Mouse (Mus musculus): Measurements from ENCODE around the gene Dexi.

Dexi gene

GRCm38 (mm10) chr16:10542698-10543365 is at the start of gene Dexi:
Dexi (minus strand) TSS chr16:10543054.
- in situ Hi-C loops (cut with MboI, MseI) = no loop called here

- in situ Hi-C loops (cut with MboI, MseI) = no loop called here
These were observed 43.7 kb upstream of the Dexi start for GRCm38 (mm10) chr16:10586546-10586945.

GRCm38 (mm10) chr16:10585165-10585564 is 42.3 kb upstream of the Dexi start:
- in situ Hi-C loops (cut with MboI, MseI) = no loop called here

GRCm38 (mm10) chr16:10581234-10581898 is 38.5 kb upstream of the Dexi start:
- in situ Hi-C loops (cut with MboI, MseI) = no loop called here

GRCm38 (mm10) chr16:10578376-10578775 is 35.5 kb upstream of the Dexi start:
- in situ Hi-C loops (cut with MboI, MseI) = loop anchor here (10.0 kb wide), 1 partner anchor 66 kb away; no protein-coding TSS in a partner anchor

- in situ Hi-C loops (cut with MboI, MseI) = loop anchor here (10.0 kb wide), 1 partner anchor 67 kb away; no protein-coding TSS in a partner anchor
These were observed 34.7 kb upstream of the Dexi start for GRCm38 (mm10) chr16:10577548-10577947.

GRCm38 (mm10) chr16:10575915-10576314 is 33.1 kb upstream of the Dexi start:
- in situ Hi-C loops (cut with MboI, MseI) = loop anchor here (10.0 kb wide), 1 partner anchor 69 kb away; no protein-coding TSS in a partner anchor

- in situ Hi-C loops (cut with MboI, MseI) = loop anchor here (5.0 to 10.0 kb wide), 2 partner anchors 70 to 462 kb away; no protein-coding TSS in a partner anchor
These were observed 32.1 kb upstream of the Dexi start for GRCm38 (mm10) chr16:10574936-10575335.

GRCm38 (mm10) chr16:10571820-10572219 is 29.0 kb upstream of the Dexi start:
- in situ Hi-C loops (cut with MboI, MseI) = loop anchor here (5.0 to 10.0 kb wide), 2 partner anchors 73 to 465 kb away; no protein-coding TSS in a partner anchor

- in situ Hi-C loops (cut with MboI, MseI) = loop anchor here (5.0 to 10.0 kb wide), 2 partner anchors 74 to 467 kb away; no protein-coding TSS in a partner anchor
These were observed 27.9 kb upstream of the Dexi start for GRCm38 (mm10) chr16:10570708-10571107.

GRCm38 (mm10) chr16:10569809-10570395 is 27.0 kb upstream of the Dexi start:
- in situ Hi-C loops (cut with MboI, MseI) = loop anchor here (5.0 to 10.0 kb wide), 4 partner anchors 75 to 467 kb away; partner anchors contain the start of genes Socs1 and Tnp2

GRCm38 (mm10) chr16:10567153-10567552 is 24.3 kb upstream of the Dexi start:
- in situ Hi-C loops (cut with MboI, MseI) = loop anchor here (5.0 kb wide), 2 partner anchors 220 to 300 kb away; partner anchors contain the start of genes Socs1 and Tnp2

GRCm38 (mm10) chr16:10565278-10565885 is 22.5 kb upstream of the Dexi start:
- in situ Hi-C loops (cut with MboI, MseI) = loop anchor here (5.0 kb wide), 2 partner anchors 222 to 302 kb away; partner anchors contain the start of genes Socs1 and Tnp2

GRCm38 (mm10) chr16:10559991-10560390 is 17.1 kb upstream of the Dexi start:
- in situ Hi-C loops (cut with MboI, MseI) = no loop called here

- in situ Hi-C loops (cut with MboI, MseI) = no loop called here
These were observed 11.0 kb upstream of the Dexi start for GRCm38 (mm10) chr16:10553858-10554257.

GRCm38 (mm10) chr16:10551592-10551991 is 8.7 kb upstream of the Dexi start:
- in situ Hi-C loops (cut with MboI, MseI) = no loop called here

- in situ Hi-C loops (cut with MboI, MseI) = no loop called here
These were observed 6.7 kb upstream of the Dexi start for GRCm38 (mm10) chr16:10549600-10549999.

- in situ Hi-C loops (cut with MboI, MseI) = no loop called here
These were observed 6.1 kb upstream of the Dexi start for GRCm38 (mm10) chr16:10548938-10549337.

- in situ Hi-C loops (cut with MboI, MseI) = no loop called here
These were observed 4.0 kb upstream of the Dexi start for GRCm38 (mm10) chr16:10546865-10547264.

- in situ Hi-C loops (cut with MboI, MseI) = no loop called here
These were observed 2.3 kb upstream of the Dexi start, which contains the start of gene Clec16a for GRCm38 (mm10) chr16:10544995-10545622. Clec16a (plus strand) TSS chr16:10545339.

GRCm38 (mm10) chr16:10542266-10542665 is 588 bp downstream of the Dexi start:
- in situ Hi-C loops (cut with MboI, MseI) = no loop called here

Data from regulatory T cell (primary cell).